Mouse (Mus musculus) adrenal gland, adult 2 months (tissue): ENCODE results near the gene Slc27a4. TPM values are rescaled to one million over a fixed set of nuclear protein-coding genes. Genes with fewer than 3 reads are reported as not detected.

ENCODE experiments used
- DNase-seq: peaks from one replicate; pipeline ENCODE4 v3.0.0; 2021
- polyA plus RNA-seq: library from polyadenylated mRNA; depleted of rRNA; stranded (reverse); fragments of >200 nt; gene quantifications from 2 replicates; pipeline ENCODE4 v1.2.3, GENCODE M21; 2012
- total RNA-seq, 2 experiments: library from RNA; stranded (reverse); gene quantifications; 2 replicates each; pipeline ENCODE4 v1.2.3; 2021

Gene Slc27a4
- total and polyA plus RNA-seq, 3 experiments, result 34.6 to 49.0 (median 39.4) TPM

DNA sequence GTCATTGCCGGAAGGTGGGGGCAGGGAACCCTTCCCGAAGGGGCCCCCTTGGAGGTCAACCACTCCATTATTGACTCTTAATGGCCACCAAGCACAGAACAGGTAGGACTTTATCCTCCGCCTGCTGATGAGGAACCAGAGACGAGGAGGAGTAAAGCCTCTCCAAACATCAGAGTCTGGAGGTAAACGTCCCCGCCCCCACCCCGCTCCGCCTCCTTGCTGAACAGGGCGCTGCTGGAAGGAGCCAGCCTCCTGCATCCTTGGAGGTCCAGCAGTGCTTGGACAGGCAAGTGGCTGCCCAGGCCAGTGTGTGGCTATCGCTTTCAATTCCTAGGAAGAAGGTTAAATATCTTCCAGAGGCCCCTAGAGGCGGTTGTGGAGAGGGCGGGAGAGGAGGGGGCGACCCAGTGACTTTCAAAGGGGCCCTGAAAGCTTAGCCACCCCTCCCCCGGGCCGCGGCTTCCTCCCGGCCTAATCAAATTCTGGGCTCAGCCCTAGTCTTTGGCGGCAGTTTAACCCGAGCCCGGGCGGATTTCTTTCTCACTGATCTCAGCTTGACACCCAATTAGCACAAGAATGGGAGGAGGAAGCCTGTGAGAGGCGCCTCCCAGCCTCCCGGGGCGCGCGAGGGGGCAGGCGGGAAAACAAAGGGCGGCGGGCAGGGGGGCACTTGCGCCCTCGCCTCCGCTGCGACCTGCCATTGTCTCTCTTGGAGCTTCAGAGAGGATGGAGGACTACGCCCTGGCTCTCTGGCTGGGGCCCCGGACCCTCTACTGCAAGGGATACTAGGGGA lies 17.8 kb downstream of the Slc27a4 start, which contains the start of gene Urm1:
Gene Urm1 (plus strand): TSS at position 51 of the 793 bp plus-strand sequence.
- DNase-seq, result peak; percentile 61

- DNase-seq, result no peak
Observed at GRCm38 (mm10) chr2:29826318-29826925, 24.0 kb downstream of the Slc27a4 start.

DNA sequence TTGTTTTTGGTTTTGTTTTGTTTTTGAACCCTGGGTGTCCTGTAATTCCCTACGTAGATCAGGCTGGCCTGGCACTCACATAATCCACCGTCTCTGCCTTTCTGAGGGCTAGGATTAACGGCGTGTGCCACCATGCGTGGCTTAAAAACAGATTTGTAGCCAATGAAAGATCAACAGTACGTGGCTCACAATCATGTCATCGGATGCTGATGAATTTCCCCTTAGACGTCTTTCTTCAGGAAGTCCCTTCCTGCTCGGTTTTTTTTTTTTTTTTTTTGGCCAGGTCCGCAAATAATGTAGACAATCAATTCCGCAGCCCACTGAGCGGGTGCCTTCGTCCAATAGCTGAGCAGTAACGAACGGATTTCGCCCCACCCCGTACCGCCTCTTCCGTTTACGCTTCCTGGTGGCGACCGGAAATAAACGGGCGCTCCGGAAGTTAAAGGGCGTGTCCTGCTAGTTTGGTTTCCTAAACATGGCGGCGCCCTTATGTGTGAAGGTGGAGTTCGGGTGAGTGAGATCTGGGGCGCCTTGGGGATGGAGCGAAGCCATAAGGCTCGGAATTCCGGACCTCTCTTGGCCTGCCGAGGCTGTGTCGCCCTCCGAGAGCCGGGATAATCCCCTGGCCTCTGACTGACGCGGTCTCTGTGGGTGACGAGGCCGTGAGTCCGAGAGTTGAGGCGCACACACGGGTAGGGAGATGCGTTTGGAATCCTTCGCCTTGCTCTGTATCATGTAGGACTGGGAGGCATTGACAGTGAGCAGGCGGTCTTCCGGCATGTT lies 24.7 kb downstream of the Slc27a4 start:
- peak; percentile 97 for DNase-seq

- DNase-seq, result no peak
Observed at GRCm38 (mm10) chr2:29827709-29828024, 25.2 kb downstream of the Slc27a4 start.

DNA sequence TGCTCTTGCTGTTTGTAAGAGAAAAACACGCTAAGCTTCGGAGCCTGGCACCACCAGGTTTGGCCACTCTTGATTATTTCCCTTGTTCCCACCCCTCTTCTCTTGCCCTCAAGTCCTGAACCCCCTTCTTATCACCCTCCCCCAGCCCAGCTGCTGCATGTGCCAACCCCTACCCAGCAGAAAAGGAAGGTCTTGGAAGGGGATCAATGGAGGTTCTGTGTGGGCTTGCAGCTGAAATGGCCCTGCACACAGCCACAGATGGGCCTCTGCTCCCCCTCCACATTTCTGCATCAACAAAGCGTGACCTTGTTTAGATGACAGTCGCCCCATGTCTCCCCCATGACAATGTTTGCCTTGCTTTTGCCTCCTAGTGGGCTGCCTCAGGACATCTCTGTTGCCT lies 28.7 kb downstream of the Slc27a4 start:
- no peak for DNase-seq

GRCm38 (mm10) chr2:29833796-29834195 lies 31.4 kb downstream of the Slc27a4 start:
- no peak for DNase-seq

GRCm38 (mm10) chr2:29835391-29835899 lies 33.0 kb downstream of the Slc27a4 start:
- DNase-seq, result no peak

GRCm38 (mm10) chr2:29839460-29839859 lies 37.0 kb downstream of the Slc27a4 start:
- DNase-seq, result no peak

- no peak for DNase-seq
Observed at GRCm38 (mm10) chr2:29843231-29844105, 41.0 kb downstream of the Slc27a4 start.

DNA sequence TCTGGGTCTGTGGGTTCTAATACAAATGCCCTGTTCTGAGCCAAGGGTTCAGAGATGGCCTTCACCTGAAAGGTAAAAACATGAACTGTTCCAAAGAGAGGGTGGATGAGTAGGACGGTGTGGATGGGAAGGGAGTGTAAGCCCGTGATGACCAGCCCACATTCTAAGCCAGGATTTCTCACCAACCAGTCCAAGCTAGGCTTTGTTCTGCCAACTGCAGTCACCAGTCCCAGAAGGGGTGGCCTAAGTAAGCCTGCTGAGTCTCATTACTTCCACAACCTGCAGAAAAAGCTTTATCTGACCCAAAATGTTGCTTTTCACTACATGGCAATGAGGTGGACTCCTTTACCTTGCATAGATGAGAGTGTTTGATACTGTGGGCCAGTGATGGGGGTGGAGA lies 41.7 kb downstream of the Slc27a4 start:
- no peak for DNase-seq

DNA sequence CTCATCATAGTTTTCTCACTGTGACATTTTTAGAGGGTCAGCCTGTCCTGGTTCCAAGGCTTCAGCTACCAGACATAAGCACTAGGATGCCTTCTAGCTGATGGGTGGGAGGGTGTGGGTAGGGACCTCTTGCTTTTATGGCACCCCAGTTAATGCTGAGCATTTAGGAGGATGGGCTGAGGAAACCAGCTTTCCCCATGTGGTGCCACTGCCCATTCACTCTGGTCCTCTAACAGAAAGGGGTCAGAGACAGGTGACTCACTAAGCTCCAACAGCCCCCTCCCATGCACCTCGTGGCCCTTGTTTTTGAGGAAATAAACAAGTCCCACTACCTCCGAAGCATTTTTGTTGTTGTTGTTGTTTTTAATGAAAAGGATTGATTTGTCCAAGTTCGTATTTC lies 42.2 kb downstream of the Slc27a4 start:
- DNase-seq, result no peak

- no peak for DNase-seq
Observed at GRCm38 (mm10) chr2:29845636-29846035, 43.2 kb downstream of the Slc27a4 start.

- DNase-seq, result no peak
Observed at GRCm38 (mm10) chr2:29846061-29846853, 43.8 kb downstream of the Slc27a4 start.

GRCm38 (mm10) chr2:29846911-29847310 lies 44.5 kb downstream of the Slc27a4 start:
- DNase-seq, result no peak

- no peak for DNase-seq
Observed at GRCm38 (mm10) chr2:29849041-29849440, 46.6 kb downstream of the Slc27a4 start.

DNA sequence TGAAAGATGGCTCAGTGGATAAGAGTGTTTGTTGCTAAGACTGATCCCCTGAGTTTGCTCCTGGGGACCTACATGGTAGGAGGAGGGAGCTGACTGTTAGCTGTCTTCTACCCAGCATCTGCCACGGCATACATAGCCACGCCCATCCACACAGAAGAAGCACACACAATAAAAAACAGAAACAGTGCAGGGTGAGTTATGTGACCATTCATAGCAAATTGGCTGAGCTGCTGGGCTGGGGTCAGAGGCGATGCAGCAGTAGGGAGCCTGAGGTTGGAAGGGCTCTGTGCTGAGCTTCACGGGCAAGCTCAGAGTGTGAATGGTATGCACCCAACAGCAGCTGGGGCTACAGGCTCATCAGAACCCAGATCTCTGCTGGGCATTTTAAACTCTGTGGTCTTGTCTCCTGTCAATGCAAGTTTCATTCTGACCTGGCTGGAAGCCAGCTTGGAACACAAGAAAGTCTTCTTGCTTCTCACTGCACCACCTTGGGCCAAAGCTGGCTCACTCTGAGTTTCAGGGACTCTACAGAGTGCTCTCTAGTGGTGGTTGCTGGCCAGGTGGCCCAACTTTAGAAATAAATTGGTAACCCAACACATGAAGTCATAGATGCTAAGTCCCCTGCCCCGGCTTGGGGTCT lies 47.5 kb downstream of the Slc27a4 start:
- no peak for DNase-seq

- DNase-seq, result no peak
Observed at GRCm38 (mm10) chr2:29852957-29853485, 50.6 kb downstream of the Slc27a4 start.

GRCm38 (mm10) chr2:29853736-29854135 lies 51.3 kb downstream of the Slc27a4 start:
- DNase-seq, result no peak

GRCm38 (mm10) chr2:29855585-29856210 lies 53.3 kb downstream of the Slc27a4 start:
- no peak for DNase-seq
